Mouse (Mus musculus): Measurements from ENCODE around the gene Zcchc3.

DNA sequence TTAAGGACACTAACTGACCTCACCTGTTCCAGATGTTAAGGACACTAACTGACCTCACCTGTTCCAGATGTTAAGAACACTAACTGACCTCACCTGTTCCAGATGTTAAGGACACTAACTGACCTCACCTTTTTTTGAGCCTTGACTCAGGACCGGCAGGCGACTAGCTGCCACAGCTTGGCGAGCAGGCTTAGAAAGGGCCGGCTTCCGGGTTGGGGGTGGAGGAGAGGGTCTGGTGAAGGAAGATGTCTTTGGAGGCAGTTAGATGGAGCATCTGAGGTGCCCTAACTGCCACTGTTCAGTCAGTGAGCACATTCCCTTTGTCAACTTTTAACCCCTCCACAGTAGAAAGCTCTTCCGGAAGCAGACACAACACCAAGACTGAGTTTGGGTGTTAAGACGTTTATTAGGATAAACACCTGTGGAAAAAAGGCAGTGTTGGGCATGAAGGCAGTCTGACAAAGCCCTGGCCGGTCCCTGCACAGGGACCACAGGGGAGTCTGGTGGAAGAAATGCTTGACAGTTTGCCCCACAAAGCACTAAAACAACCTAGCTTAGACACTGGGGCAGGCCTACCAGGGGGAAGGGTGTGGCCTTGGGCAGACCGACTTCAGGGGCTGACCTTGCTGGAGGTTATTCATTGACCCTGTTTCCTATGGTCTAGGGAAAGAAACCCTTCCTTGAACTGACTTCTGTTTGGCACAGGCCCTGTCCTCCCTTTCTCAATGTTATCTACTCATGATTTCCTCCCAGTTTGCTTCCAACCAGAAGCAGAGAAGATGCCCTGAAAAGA is 21.4 kb downstream of the Zcchc3 start:
- TF ChIP-seq CTCF (IDR thresholded peaks at IDR 0.05; ENCODE audit: extremely low read depth, insufficient read depth, insufficient read length, insufficient replicate concordance) (no peak), POLR2A (IDR thresholded peaks at IDR 0.05; ENCODE audit: low read depth, low read length) (no peak)
